Comparison of ENCODE assay signal across 7 mouse cellular contexts in genomic region chr14:19974978-19975493, GRCm38 (mm10). TPM values are rescaled to one million over a fixed set of nuclear protein-coding genes. Genes with fewer than 3 reads are reported as not detected.
A peak's percentile ranks its signal among the peaks of the same experiment; 100 is the strongest.
DNase-seq lines count a peak whose midpoint lies in the region; ATAC-seq and TF ChIP-seq lines count a peak whose summit lies in the region.

No protein-coding gene starts in this region.

- H3K9ac ChIP-seq in stomach, postnatal 0 days (ENCODE audit: low read length), result no peak overlapping the region

- peaks cover 64% of the 10 kb centered on the region for H3K79me2 ChIP-seq in macrophage (ENCODE audit: inconsistent target)

- H3K4me3 ChIP-seq in hindbrain, embryonic 10.5 days, result peak overlapping the region; percentile 63
- H3K4me3 ChIP-seq in macrophage (ENCODE audit: inconsistent target), result peak overlapping the region; percentile 68
- no peak overlapping the region for H3K4me3 ChIP-seq in stomach, postnatal 0 days (ENCODE audit: low read depth, low read length)

- TF ChIP-seq CTCF in stomach, postnatal 0 days (IDR thresholded peaks at IDR 0.05; ENCODE audit: low read depth), result no peak

- WGBS in hindbrain, embryonic 10.5 days, result 35% methylated on average over 11 of the region's 11 CpGs
- 3% methylated on average over 11 of the region's 11 CpGs for WGBS in macrophage (ENCODE audit: missing documents)
- 60% methylated on average over 11 of the region's 11 CpGs for WGBS in stomach, postnatal 0 days

- no peak for ATAC-seq in stomach, postnatal 0 days (ENCODE audit: low FRiP score, low TSS enrichment)

- peaks cover 67% of the 10 kb centered on the region for H3K4me1 ChIP-seq in hindbrain, embryonic 10.5 days (replicated peaks)
- no peaks in the 10 kb centered on the region for H3K4me1 ChIP-seq in stomach, postnatal 0 days (replicated peaks; ENCODE audit: control insufficient read depth, insufficient read depth)

- no peaks in the 10 kb centered on the region for H3K36me3 ChIP-seq in hindbrain, embryonic 10.5 days
- no peaks in the 10 kb centered on the region for H3K36me3 ChIP-seq in macrophage (ENCODE audit: inconsistent target)
- no peaks in the 10 kb centered on the region for H3K36me3 ChIP-seq in stomach, postnatal 0 days (ENCODE audit: control insufficient read depth, insufficient read depth, low read length)

- no peaks in the 10 kb centered on the region for H3K9me3 ChIP-seq in hindbrain, embryonic 10.5 days
- no peaks in the 10 kb centered on the region for H3K9me3 ChIP-seq in stomach, postnatal 0 days (ENCODE audit: control insufficient read depth, low read length)

- H3K27ac ChIP-seq in hindbrain, embryonic 10.5 days, result peak overlapping the region; percentile 92
- peak overlapping the region; percentile 86 for H3K27ac ChIP-seq in macrophage
- H3K27ac ChIP-seq in stomach, postnatal 0 days (replicated peaks), result no peak overlapping the region

- TF ChIP-seq EP300 in stomach, postnatal 0 days (optimal IDR thresholded peaks at IDR 0.05), result no peak

- DNase-seq in spleen, postnatal 36 days (ENCODE audit: low spot score in 2 of 2), result peak; percentile 41 to 44
- no peak for DNase-seq in spleen, adult 18-20 months
- DNase-seq in embryo, embryonic 10.5 days (ENCODE audit: low spot score), result peak; percentile 63
- peak; percentile 43 for DNase-seq in hindbrain, embryonic 10.5 days (ENCODE audit: low spot score)
- no peak for DNase-seq in stomach, postnatal 0 days (ENCODE audit: low spot score)
- no peak for DNase-seq in kidney, adult 18-20 months

- H3K4me2 ChIP-seq in stomach, postnatal 0 days (replicated peaks; ENCODE audit: low read depth), result peak overlapping the region; percentile 28

- no peaks in the 10 kb centered on the region for H3K27me3 ChIP-seq in hindbrain, embryonic 10.5 days (ENCODE audit: insufficient read depth, poor library complexity, severe bottlenecking)
- H3K27me3 ChIP-seq in stomach, postnatal 0 days (ENCODE audit: control insufficient read depth, insufficient read depth, low read length), result no peaks in the 10 kb centered on the region

RNA-seq across cellular contexts. Expression of gene Gng2, which starts 2.4 kb away (rescaled TPM):
- 105 and 141 TPM in 2 replicates for polyA plus RNA-seq in hindbrain, embryonic 10.5 days (2016; fragmentation: Nextera tagmentation; extraction: Ambion mirVana)
- 10 to 100 TPM in 19 of 26 experiments, 1 to 10 TPM in 7; 4.2 to 66.1 (median 29.6) TPM for total RNA-seq in macrophage (2018; cell fraction: chromatin; rRNA removed)
- 100 to 1,000 TPM; 131 to 281 (median 162) TPM for total RNA-seq in macrophage (2018; cell fraction: cytosol; rRNA removed)
- total RNA-seq in macrophage (2018; cell fraction: nucleus; rRNA removed), result 100 to 1,000 TPM in 2 of 26 experiments, 10 to 100 TPM in 24; 21.1 to 122 (median 61.1) TPM
- polyA plus RNA-seq in macrophage (2018), result 134 to 216 TPM (median 195 TPM) in 3 replicates
- 17.1 and 17.7 TPM in 2 replicates for polyA plus RNA-seq in stomach, postnatal 0 days (2015; fragmentation: Nextera tagmentation; extraction: Ambion mirVana)

Comparison
In these comparisons a context has a peak if more than half of its experiments do, and no peak if none do; other contexts are left out.
1. DNase-seq: peak in spleen, postnatal 36 days (2 of 2), embryo, embryonic 10.5 days (single experiment) and hindbrain, embryonic 10.5 days (single experiment); none in spleen, adult 18-20 months (0 of 2), stomach, postnatal 0 days (single experiment) and kidney, adult 18-20 months (single experiment).